Mouse (Mus musculus): ENCODE measurements around the gene Gpc6. TPM values are rescaled to one million over a fixed set of nuclear protein-coding genes. Genes with fewer than 3 reads are reported as not detected.
A peak's percentile ranks its signal among the peaks of the same experiment; 100 is the strongest.

The Gpc6 gene
- polyA plus RNA-seq, 2 experiments, result 26.1 to 39.5 TPM

GRCm38 (mm10) chr14:116916874-116917273, 8.2 kb upstream of the Gpc6 start:
- no peak overlapping the region; the same call in 1 of the 2 replicates for H3K9ac ChIP-seq (ENCODE audit: low read depth, low read length, severe bottlenecking)
- ATAC-seq (ENCODE audit: low FRiP score, low read depth) (peak; percentile 37; the same call in 1 of the 2 replicates), DNase-seq (ENCODE audit: low spot score) (no peak)
- 0 out of 2 replicates have a peak overlapping the region, but pooled peaks have one; percentile 28 for H3K27ac ChIP-seq (replicated peaks; ENCODE audit: low read depth, low read length)
- H3K9me3 ChIP-seq (ENCODE audit: control insufficient read depth, low read length), result no peaks in the 10 kb centered on the region
- peak overlapping the region; percentile 23; the same call in 1 of the 2 replicates for H3K4me2 ChIP-seq (replicated peaks; ENCODE audit: low read depth, low read length, severe bottlenecking)
- H3K36me3 ChIP-seq (ENCODE audit: control insufficient read depth, insufficient read depth, low read length), result no peaks in the 10 kb centered on the region
- 30% methylated on average over 6 of the region's 6 CpGs for WGBS
- no peaks in the 10 kb centered on the region for H3K27me3 ChIP-seq (ENCODE audit: control insufficient read depth, insufficient read depth, low read length)
- no peak overlapping the region for H3K4me3 ChIP-seq (replicated peaks; ENCODE audit: low read length)
- TF ChIP-seq POLR2A (IDR thresholded peaks at IDR 0.05; ENCODE audit: borderline replicate concordance, extremely low read depth, insufficient read depth, insufficient read length), result no peak
- H3K4me1 ChIP-seq (ENCODE audit: control insufficient read depth, insufficient read depth, low read length), result peaks cover 6% of the 10 kb centered on the region

GRCm38 (mm10) chr14:116924266-116924665, 849 bp upstream of the Gpc6 start:
- H3K4me2 ChIP-seq (replicated peaks; ENCODE audit: low read depth, low read length, severe bottlenecking), result peak overlapping the region; percentile 66; the same call in 1 of the 2 replicates

GRCm38 (mm10) chr14:116925691-116926403, 732 bp downstream of the Gpc6 start:
- H3K9ac ChIP-seq (ENCODE audit: low read depth, low read length, severe bottlenecking), result peak overlapping the region; percentile 91
- peak overlapping the region; percentile 97 for H3K27ac ChIP-seq (replicated peaks; ENCODE audit: low read depth, low read length)
- peak overlapping the region; percentile 76 for H3K4me3 ChIP-seq (replicated peaks; ENCODE audit: low read length)
- TF ChIP-seq POLR2A (IDR thresholded peaks at IDR 0.05; ENCODE audit: borderline replicate concordance, extremely low read depth, insufficient read depth, insufficient read length), result 0 out of 2 replicates have a peak, but pooled peaks have one; percentile 65
- H3K36me3 ChIP-seq (ENCODE audit: control insufficient read depth, insufficient read depth, low read length), result no peaks in the 10 kb centered on the region
- no peaks in the 10 kb centered on the region for H3K27me3 ChIP-seq (ENCODE audit: control insufficient read depth, insufficient read depth, low read length)
- no peaks in the 10 kb centered on the region for H3K4me1 ChIP-seq (ENCODE audit: control insufficient read depth, insufficient read depth, low read length)
- ATAC-seq (ENCODE audit: low FRiP score, low read depth) (peak; percentile 27), DNase-seq (ENCODE audit: low spot score) (peak; percentile 40)
- peak overlapping the region; percentile 66 for H3K4me2 ChIP-seq (replicated peaks; ENCODE audit: low read depth, low read length, severe bottlenecking)
- WGBS, result 2% methylated on average over 56 of the region's 58 CpGs
- H3K9me3 ChIP-seq (ENCODE audit: control insufficient read depth, low read length), result no peaks in the 10 kb centered on the region

More at GRCm38 (mm10) chr14:116924266-116924665, 849 bp upstream of the Gpc6 start:
- WGBS, result 51% methylated on average over 2 of the region's 2 CpGs
- Histone ChIP-seq H3K4me1 (ENCODE audit: control insufficient read depth, insufficient read depth, low read length) (no peaks in the 10 kb centered on the region), H3K36me3 (ENCODE audit: control insufficient read depth, insufficient read depth, low read length) (no peaks in the 10 kb centered on the region), H3K9me3 (ENCODE audit: control insufficient read depth, low read length) (no peaks in the 10 kb centered on the region), H3K4me3 (replicated peaks; ENCODE audit: low read length) (no peak overlapping the region), H3K27me3 (ENCODE audit: control insufficient read depth, insufficient read depth, low read length) (no peaks in the 10 kb centered on the region), H3K9ac (ENCODE audit: low read depth, low read length, severe bottlenecking) (no peak overlapping the region; the same call in 1 of the 2 replicates), H3K27ac (replicated peaks; ENCODE audit: low read depth, low read length) (no peak overlapping the region)
- DNase-seq (ENCODE audit: low spot score), result no peak
- TF ChIP-seq POLR2A (IDR thresholded peaks at IDR 0.05; ENCODE audit: borderline replicate concordance, extremely low read depth, insufficient read depth, insufficient read length), result no peak
- no peak for ATAC-seq (ENCODE audit: low FRiP score, low read depth)

- no peaks in the 10 kb centered on the region for H3K9me3 ChIP-seq (ENCODE audit: control insufficient read depth, low read length)
- H3K27me3 ChIP-seq (ENCODE audit: control insufficient read depth, insufficient read depth, low read length), result no peaks in the 10 kb centered on the region
- WGBS, result under 1% methylated on average over 48 of the region's 52 CpGs
- peak; percentile 66; the same call in 1 of the 2 replicates for TF ChIP-seq POLR2A (IDR thresholded peaks at IDR 0.05; ENCODE audit: borderline replicate concordance, extremely low read depth, insufficient read depth, insufficient read length)
- peak overlapping the region; percentile 66 for H3K4me2 ChIP-seq (replicated peaks; ENCODE audit: low read depth, low read length, severe bottlenecking)
- no peaks in the 10 kb centered on the region for H3K4me1 ChIP-seq (ENCODE audit: control insufficient read depth, insufficient read depth, low read length)
- peak overlapping the region; percentile 97 for H3K27ac ChIP-seq (replicated peaks; ENCODE audit: low read depth, low read length)
- peak overlapping the region; percentile 76 for H3K4me3 ChIP-seq (replicated peaks; ENCODE audit: low read length)
- ATAC-seq (ENCODE audit: low FRiP score, low read depth) (peak; percentile 73), DNase-seq (ENCODE audit: low spot score) (peak; percentile 81)
- H3K9ac ChIP-seq (ENCODE audit: low read depth, low read length, severe bottlenecking), result peak overlapping the region; percentile 91
- H3K36me3 ChIP-seq (ENCODE audit: control insufficient read depth, insufficient read depth, low read length), result no peaks in the 10 kb centered on the region
Observed at GRCm38 (mm10) chr14:116926404-116927171, 1.5 kb downstream of the Gpc6 start.

Measured in limb, embryonic 14.5 days (tissue).